Mouse (Mus musculus) ES-E14 (cell line): ENCODE data around the gene Polm.

Source experiments
- MAFK ChIP-seq: IDR thresholded peaks from 2 replicates; pipeline ENCODE4 v1.6.1; 2014; ENCODE audit warnings: mild to moderate bottlenecking, low read depth, low read length, inconsistent platforms; ENCODE audit not compliant: insufficient read depth
- ZNF384 ChIP-seq: IDR thresholded peaks from 2 replicates; pipeline ENCODE4 v1.6.1; 2012; ENCODE audit warnings: low read depth, low read length, inconsistent platforms

DNA sequence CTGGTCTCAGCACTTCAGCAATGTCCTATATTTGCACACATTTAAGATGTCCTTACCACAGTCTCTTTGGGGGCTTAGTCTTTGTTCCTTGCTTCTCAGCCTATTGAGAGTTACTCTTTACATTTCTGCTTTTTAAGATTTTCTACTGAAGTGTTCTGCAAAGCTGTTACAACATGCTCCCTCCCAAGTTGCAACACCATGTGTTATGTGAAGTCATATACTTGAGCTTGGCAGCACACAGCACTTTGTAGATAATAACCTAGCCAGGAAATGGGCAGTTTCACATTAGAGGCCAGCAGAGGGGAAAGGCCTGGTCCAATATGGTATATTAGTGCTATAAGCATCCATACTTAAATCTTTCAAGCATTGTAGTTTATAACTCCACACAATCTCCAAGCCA lies 52.1 kb downstream of the Polm start:
- TF ChIP-seq MAFK (no peak), ZNF384 (no peak)
